Mouse (Mus musculus) mesoderm, embryonic 11.5 days (tissue): ENCODE data around the gene Tcf7.
A peak's percentile ranks its signal among the peaks of the same experiment; 100 is the strongest.

Experiments
- DNase-seq: peaks from one replicate; pipeline ENCODE4 v3.0.0-alpha.2; 2012; ENCODE audit warnings: low read depth, low spot score

Gene Tcf7

DNA sequence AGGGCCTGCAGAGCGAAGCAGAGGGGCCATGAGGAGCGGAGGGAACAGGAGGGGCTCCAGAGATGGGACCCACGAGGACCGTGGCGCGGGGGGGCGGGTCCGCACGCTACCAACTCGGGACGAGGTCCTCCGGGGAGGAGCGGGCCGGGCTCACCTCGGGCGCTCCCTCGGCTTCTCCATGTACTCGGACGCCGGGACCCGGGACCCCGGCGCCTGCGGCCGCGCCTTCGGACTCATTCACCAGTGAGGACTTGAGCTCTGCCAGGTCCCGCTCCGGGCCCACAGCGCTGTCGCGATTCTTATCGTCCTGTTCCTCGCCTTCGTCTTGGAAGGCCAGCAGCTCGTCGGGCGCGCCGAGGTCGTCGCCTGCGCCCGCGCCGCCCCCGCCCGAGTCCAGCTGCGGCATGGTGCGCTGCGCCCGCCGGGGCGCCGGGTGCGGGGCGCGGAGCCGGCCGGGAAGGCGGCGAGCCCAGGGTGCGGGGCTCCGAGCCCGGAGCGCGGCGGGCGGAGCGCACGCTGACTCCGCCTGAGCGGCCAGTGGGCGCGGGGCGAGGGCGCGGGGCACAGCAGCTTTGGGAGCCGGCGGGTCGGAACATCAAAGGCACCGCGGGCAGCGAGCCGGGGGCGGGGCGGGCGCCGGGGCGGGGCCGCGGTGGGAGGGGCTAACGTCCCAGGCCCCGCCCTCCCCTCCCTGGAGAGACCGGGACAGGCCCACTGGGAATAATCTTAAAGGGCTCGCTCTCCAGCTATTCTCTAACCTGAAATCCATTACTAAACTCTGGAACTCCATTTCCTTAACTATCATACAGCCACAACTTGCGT, at the start of gene Tcf7:
TSS of gene Tcf7 (minus strand) at position 241 of the 822 bp plus-strand sequence.
- peak; percentile 72 for DNase-seq

GRCm38 (mm10) chr11:52327313-52327712, 44.5 kb upstream of the Tcf7 start:
- DNase-seq = no peak

DNA sequence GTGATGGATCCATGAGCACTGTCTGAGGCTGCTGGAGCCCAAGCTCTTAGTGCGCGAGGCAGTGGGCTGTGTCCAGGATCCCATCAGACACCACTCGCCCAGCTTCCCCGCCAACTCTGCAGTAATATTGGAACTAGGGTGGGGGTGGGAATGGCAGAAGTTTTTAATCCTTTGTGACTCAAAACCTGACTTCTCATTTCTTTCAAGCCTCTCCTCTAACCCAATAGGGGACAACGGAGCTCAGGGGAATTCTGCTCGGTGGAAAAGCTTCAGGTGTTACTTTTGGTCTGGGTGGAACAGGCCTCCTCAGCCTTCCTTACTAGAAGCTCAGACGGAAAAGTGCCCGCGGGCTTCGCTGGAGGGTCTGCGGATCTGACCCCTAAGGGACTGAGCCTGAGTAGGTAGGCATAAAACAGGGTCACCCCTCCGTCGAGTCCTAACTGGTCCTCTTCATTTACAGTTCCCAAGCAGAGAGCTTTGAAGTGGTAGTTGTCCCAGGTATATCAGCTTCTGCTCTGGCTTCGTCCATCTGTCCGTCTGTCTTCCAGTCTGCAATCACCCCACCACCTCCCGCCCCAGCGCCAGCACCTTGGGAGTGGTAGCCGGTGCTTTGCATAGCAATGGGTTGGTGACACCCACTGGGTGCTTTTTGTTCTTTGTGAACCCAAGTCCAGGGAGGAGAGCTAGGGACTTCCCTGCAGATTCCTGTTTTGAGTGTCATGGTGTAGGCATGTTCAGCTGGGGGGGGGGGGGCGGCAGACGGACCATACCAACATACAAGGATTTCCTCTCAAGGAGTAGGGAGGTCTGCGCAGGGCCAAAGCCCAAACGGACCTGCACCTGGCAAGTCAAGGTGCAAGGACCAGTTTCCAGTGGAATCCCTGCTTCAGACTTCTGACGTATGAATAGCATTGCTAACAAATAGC, 41.9 kb upstream of the Tcf7 start:
- no peak for DNase-seq

GRCm38 (mm10) chr11:52321540-52321939, 38.7 kb upstream of the Tcf7 start:
- DNase-seq = no peak

DNA sequence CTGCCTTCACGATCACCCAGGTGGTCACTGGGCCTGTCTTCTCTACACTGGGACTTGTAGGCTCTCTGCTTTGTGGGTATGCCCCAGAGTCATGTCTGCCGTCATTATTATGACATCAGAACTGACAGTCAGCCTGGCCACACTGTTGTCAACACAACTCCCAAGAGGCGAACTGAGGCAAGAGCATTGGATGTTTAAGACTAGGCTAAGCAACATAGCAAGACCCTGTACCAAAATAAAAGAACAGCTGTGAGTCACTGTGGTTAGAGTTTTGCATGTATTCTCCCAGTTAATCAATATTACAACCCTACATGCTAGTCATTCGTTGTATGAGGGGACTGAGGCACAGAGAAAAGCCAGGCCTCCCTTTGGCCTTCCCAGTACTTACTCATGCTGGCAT, 37.7 kb upstream of the Tcf7 start:
- DNase-seq = no peak

DNA sequence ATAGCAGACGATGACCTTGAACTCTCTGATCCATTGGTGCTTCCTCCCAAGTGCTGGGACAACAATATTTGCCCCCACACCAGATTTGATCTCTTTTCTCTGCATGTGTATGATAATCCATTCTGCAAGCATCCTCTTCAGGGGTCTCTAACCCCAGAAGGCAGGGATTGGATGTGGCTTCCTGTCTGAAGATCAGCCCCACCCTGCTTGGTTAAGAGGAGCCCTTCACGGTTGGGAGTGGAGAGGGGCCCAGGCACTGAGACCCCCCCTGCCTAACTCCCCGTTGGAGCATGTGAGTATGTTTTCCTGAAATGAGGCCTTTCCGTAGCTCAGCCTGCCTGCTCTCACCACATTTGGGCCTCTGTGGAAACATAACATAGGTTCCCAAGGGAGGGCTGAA, 36.9 kb upstream of the Tcf7 start:
- no peak for DNase-seq

DNA sequence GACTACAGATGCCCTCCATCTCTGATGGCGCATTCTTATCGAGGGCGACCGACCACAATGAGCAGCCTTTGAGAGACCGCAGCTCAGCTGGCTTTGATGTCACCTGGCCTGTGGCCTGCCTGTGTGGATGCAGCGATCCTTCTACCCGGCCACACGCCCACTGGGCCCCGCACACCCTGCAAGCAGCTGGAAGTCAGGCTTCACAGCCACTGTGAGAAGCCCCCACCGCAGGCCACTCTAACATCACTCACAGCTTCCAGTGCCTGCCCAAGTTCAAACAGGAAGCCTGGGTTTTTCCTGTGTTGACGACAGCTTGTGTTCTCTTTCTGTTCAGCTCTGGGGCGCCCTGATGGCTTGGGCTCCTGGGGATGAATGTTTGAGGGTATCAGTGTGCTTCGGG, 35.6 kb upstream of the Tcf7 start:
- no peak for DNase-seq

DNA sequence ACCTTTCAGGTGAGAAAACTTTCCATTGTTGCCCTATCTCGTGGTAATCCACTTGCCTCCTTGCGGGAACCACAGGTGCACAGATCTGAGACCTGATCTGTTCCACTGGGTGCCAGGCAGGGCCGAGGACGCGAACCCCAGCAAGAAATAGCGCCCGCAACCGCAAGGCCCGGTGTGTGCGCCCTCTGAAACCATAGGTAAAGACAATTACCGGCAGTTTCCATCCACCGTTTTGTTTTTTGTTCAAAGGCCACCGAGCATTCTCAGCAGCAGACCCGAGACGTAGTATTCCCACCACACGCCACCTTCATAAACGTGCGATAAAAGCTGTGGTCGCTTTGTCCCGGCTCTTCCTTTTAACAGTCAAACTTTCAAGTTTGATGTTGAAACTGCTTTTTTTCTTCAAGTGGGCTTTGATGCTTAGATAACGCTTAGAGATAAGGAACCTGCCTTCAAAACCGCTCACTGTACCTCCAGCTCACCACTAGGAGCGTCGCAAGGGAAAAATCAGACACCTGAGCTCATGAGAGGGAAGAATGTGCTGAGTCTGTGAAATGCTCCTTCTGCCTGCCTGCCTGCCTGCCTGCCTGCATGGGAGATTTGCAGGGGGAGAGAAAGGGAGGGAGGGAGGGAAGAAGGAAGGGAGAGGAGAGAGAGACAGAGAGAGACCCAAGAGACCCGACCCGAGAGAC, 31.4 kb upstream of the Tcf7 start:
- DNase-seq = peak; percentile 40

DNA sequence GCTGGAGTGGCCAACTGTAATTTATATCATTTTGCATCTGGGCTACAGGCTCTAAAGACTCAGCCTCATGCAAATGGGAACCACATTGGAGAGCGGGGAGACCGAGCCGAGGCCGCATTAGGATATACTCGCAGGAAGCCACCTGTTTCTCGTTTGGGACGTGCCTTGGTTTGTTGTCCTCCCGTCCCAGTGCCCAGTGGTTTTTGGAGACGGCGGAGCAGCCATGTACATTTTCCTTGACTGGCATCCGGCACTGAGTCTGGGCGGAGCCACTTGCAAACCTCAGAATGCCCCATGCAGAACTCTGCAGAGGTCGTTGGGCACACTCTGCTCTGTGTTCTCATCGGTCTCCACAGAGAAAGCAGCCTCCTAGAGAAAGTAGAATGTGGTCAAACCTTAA, 27.9 kb upstream of the Tcf7 start:
- no peak for DNase-seq

DNA sequence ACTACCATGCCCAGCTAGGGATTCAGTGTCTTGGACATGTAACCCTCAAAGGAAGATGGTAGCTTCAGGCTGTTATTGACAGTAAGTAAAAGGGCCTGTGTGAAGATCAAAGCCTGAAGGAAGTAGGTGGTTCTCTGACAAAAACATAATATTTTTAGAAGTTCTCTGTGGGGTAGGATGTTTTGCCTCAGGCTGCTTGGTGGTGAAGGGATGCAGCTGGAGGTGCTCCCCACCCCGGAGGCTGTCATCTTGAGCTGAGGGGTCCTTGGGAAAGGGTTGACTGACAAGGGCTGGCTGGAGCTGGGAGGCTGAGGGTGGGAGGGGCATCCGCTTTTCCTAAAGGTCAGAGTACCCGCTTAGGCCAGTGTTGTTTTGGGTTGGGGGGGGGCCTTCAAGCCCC, 26.7 kb upstream of the Tcf7 start:
- DNase-seq = no peak

GRCm38 (mm10) chr11:52306431-52306830, 23.6 kb upstream of the Tcf7 start:
- no peak for DNase-seq

DNA sequence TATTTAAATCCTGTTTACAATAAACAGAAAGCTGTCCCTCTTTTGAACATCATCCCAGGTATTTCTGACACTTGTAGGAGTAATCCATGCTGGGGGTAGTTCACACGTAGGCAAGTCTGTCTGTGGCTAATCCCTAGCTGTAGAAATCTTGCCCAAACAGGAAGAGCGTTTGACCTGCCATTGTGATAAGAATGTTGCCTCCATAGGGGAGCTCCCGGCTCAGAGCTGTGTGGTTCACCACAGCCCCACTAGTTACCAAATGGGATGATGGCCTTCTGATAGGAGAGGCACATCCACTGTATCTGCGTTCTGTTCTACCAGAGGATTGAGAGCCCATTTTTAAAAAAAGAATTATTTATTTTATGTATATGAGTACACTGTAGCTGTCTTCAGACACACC, 22.5 kb upstream of the Tcf7 start:
- DNase-seq = no peak

DNA sequence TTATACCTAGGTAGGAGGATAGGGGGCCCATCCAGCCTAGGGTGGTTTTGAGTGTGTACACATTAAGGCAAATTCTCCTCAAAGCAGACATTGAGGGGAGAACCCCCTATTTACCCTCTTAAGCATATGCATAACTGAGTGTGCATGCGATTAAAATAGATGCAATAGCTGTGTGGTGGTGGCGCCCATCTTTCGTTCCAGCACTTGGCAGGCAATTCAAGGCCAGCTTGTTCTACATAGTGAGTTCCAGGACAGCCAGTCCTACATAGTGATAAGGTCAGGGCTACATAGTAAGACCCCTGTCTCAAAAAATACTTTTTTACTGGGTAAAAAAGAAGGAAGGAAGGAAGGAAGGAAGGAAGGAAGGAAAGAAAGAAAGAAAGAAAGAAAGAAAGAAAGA, 19.9 kb upstream of the Tcf7 start:
- DNase-seq = no peak

DNA sequence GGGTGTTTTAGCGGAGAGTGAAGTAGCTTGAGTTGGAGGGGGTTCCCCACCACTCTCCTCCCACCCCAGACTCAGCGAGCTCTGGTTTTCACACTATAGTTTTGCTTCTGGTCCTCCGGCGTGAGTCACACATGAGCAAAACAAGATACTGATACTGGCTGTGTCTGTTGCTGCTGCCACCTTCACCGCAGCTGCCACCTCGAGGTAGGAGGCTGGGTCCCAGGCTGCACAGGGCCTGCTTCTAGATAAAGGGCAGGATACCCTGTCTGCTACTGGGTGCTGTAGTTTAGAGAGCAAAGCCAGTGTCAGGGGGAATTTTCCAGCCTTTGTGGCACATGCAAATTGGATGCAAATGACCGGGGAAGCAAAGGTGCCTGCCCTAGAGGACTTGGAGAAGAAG, 16.9 kb upstream of the Tcf7 start:
- DNase-seq = no peak

DNA sequence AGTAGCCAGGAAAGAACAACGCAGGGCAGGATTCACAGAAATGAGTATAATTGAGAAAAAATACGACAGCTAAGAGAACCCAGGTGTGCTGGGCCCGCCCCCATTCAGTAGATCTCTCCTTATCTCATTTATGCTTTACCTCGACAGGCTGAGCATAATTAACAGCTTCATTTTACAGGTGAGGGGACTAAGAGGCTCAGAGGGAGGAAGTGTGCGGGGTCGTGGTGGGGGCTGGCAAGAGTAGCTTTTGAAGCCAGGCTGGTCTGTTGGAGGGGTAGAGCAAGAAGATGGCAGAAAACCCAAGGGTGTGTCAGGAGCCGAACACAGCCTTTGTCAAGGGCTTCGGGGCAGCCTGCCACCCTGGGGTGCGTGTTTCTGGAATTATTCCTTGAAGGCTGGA, 16.1 kb upstream of the Tcf7 start:
- no peak for DNase-seq

- peak; percentile 76 for DNase-seq
These were observed 14.5 kb upstream of the Tcf7 start for GRCm38 (mm10) chr11:52297352-52297751.

GRCm38 (mm10) chr11:52294103-52294502, 11.3 kb upstream of the Tcf7 start:
- no peak for DNase-seq

GRCm38 (mm10) chr11:52292894-52293293, 10.1 kb upstream of the Tcf7 start:
- no peak for DNase-seq

- DNase-seq = no peak
These were observed 9.5 kb upstream of the Tcf7 start for GRCm38 (mm10) chr11:52292346-52292745.

DNA sequence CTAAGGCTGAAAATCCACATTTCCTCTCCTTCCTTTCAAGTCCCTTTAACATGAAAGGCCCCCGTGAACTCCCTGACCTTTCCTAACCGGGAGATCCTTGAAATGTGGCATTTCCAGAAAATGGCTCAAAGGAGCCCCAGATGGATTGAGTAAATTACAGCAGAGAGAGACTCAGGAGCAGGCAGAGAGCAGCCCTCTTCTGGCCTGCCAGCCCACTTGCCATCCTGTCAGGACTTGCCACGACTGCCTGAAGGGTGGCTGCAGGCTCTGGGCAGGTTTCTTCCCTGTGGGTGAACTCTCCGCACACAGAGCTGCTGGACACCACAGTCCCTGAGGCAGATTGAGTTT, 4.1 kb upstream of the Tcf7 start:
- peak; percentile 67 for DNase-seq

DNA sequence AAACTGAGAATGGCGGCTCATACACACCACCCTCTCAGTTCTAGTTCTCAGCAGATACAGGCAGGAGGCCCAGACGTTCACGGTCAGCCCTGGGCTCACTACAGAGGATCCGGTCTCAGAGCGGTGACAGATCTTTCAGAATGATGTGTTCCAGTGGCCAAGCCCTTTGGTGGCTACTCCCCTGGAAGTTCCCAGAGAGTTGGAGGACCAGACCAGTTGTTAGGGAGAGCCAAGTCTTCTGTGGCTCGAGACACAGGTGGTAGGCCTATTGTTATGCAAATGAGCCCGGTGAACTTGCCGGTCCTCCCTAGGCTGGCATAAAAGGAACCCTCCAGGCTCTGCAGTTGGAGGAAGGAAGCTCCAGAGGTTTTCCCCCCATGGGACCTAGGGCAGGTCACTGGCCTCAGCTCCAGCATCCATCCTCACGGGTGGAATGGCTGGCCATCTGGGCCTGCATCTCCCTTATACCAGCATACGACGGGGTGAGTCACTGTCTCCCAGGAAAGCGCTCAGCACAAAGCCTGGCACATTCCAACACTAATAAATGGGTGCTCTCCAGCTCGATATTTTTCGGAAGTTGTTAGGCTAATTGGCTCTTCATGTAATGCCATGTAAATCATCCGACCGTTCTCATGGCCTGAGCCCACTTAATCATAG, 3.6 kb upstream of the Tcf7 start:
- peak; percentile 38 for DNase-seq
